Mouse (Mus musculus) neural tube, embryonic 14.5 days (tissue): ENCODE results near the gene Dstn. TPM values are rescaled to one million over a fixed set of nuclear protein-coding genes. Genes with fewer than 3 reads are reported as not detected.

Experiments used
- ATAC-seq: fragments of 200-750 bp; cut with Nextera tagmentation; 2 replicates; pipeline ENCODE4 v1.8.0; 2017; ENCODE audit warnings: low read depth, mild to moderate bottlenecking, moderate TSS enrichment, moderate library complexity
- H3K27ac ChIP-seq: fragments of 300-500 bp; sonication (generic); 2 replicates; pipeline ENCODE4 v1.5.1; 2014; ENCODE audit warnings: low read depth, mild to moderate bottlenecking, control low read depth, low read length, moderate library complexity, mixed read lengths
- H3K27me3 ChIP-seq: fragments of 300-500 bp; sonication (generic); 2 replicates; pipeline ENCODE4 v1.6.1; 2014; ENCODE audit warnings: low read length; ENCODE audit not compliant: control insufficient read depth, insufficient read depth
- H3K36me3 ChIP-seq: fragments of 300-500 bp; sonication (generic); 2 replicates; pipeline ENCODE4 v1.6.1; 2014; ENCODE audit warnings: low read length, mixed read lengths; ENCODE audit not compliant: control insufficient read depth, insufficient read depth
- H3K4me1 ChIP-seq: fragments of 300-500 bp; sonication (generic); 2 replicates; pipeline ENCODE4 v1.6.1; 2014; ENCODE audit warnings: low read length; ENCODE audit not compliant: control insufficient read depth, insufficient read depth
- H3K4me2 ChIP-seq: fragments of 300-500 bp; sonication (generic); 2 replicates; pipeline ENCODE4 v1.6.1; 2014; ENCODE audit warnings: mild to moderate bottlenecking, low read depth, low read length, control low read depth
- H3K4me3 ChIP-seq: fragments of 300-500 bp; sonication (generic); 2 replicates; pipeline ENCODE4 v1.5.1; 2014; ENCODE audit warnings: low read depth, low read length, control low read depth, mixed read lengths
- H3K9ac ChIP-seq: fragments of 300-500 bp; sonication (generic); replicated peaks from 2 replicates; pipeline ENCODE4 v1.6.1; 2014; ENCODE audit warnings: low read depth, mild to moderate bottlenecking, control low read depth, low read length, mixed read lengths
- H3K9me3 ChIP-seq: fragments of 300-500 bp; sonication (generic); 2 replicates; pipeline ENCODE4 v1.6.1; 2016; ENCODE audit warnings: low read length; ENCODE audit not compliant: control insufficient read depth
- WGBS: fragments of 180-500 bp; shearing (Covaris S2); extraction: QIAGEN DNeasy Blood & Tissue Kit; methylation state at CpG from one replicate; pipeline ENCODE4 v1.1.7; 2014; 5-methylcytosine and 5-hydroxymethylcytosine counted together
- polyA plus RNA-seq: library from polyadenylated mRNA; unstranded; fragments of >200 nt; fragmentation: Nextera tagmentation; extraction: Ambion mirVana; gene quantifications from 2 replicates; pipeline ENCODE4 v1.2.1, GENCODE M21; 2014

Dstn gene
- polyA plus RNA-seq, 1 experiment from 2014 or later: 452 TPM

DNA sequence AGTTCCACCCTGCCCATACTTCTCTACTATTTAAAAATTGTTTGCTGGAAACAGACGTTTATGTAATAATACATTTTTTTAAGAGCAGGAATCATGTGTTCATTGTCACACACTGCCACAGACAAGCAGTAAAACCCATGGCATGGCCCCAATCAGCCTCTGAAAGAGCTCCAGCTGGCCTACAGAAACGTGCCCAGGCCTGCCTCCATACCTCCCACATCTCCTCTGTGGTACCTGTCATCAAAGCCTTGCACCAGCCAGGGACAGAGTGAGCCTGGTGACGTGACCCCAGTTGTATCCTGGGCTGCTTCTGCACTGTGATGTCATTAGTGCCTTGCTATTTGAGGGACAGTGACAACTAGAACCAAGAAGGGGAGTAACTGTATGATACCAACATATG lies 67.8 kb downstream of the Dstn start:
- no peak overlapping the region for H3K9ac ChIP-seq
- no peak overlapping the region for H3K4me3 ChIP-seq
- 52% methylated on average over 3 of the region's 3 CpGs for WGBS
- no peaks in the 10 kb centered on the region for H3K9me3 ChIP-seq
- ATAC-seq: no peak
- H3K36me3 ChIP-seq: no peaks in the 10 kb centered on the region
- no peak overlapping the region for H3K27ac ChIP-seq
- no peaks in the 10 kb centered on the region for H3K4me1 ChIP-seq
- no peak overlapping the region for H3K4me2 ChIP-seq
- no peaks in the 10 kb centered on the region for H3K27me3 ChIP-seq

- H3K4me3 ChIP-seq: no peak overlapping the region
- no peak for ATAC-seq
- H3K36me3 ChIP-seq: no peaks in the 10 kb centered on the region
- no peak overlapping the region for H3K9ac ChIP-seq
- no peaks in the 10 kb centered on the region for H3K27me3 ChIP-seq
- 67% methylated on average over 2 of the region's 2 CpGs for WGBS
- no peak overlapping the region for H3K27ac ChIP-seq
- H3K4me1 ChIP-seq: no peaks in the 10 kb centered on the region
- H3K9me3 ChIP-seq: no peaks in the 10 kb centered on the region
- H3K4me2 ChIP-seq: no peak overlapping the region
Measured at GRCm38 (mm10) chr2:143983482-143983881, 68.4 kb downstream of the Dstn start.

DNA sequence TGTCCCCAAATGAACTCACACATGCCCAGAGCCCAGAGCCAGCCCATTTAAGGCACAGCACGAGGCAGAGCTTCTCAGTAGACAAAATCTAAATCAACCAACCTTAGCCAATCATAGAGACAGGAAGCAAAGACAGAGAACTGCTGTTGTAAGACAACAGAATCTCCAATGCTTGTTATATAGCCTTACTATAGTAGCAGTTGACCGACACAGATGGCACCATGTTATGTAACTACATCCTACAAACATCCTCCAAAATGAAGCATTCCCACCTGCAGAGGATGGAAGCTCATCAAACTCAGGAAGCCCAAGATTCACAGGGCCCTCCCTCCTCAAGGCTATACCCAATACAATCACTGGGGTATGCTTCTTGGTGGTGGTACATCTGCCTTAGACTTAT lies 72.4 kb downstream of the Dstn start:
- no peak for ATAC-seq
- H3K4me3 ChIP-seq: no peak overlapping the region
- H3K9ac ChIP-seq: no peak overlapping the region

GRCm38 (mm10) chr2:143988016-143988415 lies 72.9 kb downstream of the Dstn start:
- Histone ChIP-seq H3K36me3 (no peaks in the 10 kb centered on the region), H3K4me1 (no peaks in the 10 kb centered on the region), H3K9ac (no peak overlapping the region), H3K4me3 (no peak overlapping the region), H3K9me3 (no peaks in the 10 kb centered on the region), H3K4me2 (no peak overlapping the region), H3K27ac (no peak overlapping the region), H3K27me3 (no peaks in the 10 kb centered on the region)
- ATAC-seq: no peak
- 97% methylated on average over 3 of the region's 3 CpGs for WGBS

More for the DNA sequence above, 72.4 kb downstream of the Dstn start:
- Histone ChIP-seq H3K27ac (no peak overlapping the region), H3K9me3 (no peaks in the 10 kb centered on the region), H3K27me3 (no peaks in the 10 kb centered on the region), H3K36me3 (no peaks in the 10 kb centered on the region), H3K4me1 (no peaks in the 10 kb centered on the region), H3K4me2 (no peak overlapping the region)
- WGBS: 86% methylated on average over 2 of the region's 2 CpGs

- Histone ChIP-seq H3K9me3 (no peaks in the 10 kb centered on the region), H3K27me3 (no peaks in the 10 kb centered on the region), H3K36me3 (no peaks in the 10 kb centered on the region), H3K4me2 (no peak overlapping the region), H3K9ac (no peak overlapping the region), H3K4me1 (no peaks in the 10 kb centered on the region), H3K4me3 (no peak overlapping the region), H3K27ac (no peak overlapping the region)
- ATAC-seq: no peak
- WGBS: 12% methylated on average over 1 of the region's 1 CpGs
Measured at GRCm38 (mm10) chr2:143990997-143991396, 75.9 kb downstream of the Dstn start.

- Histone ChIP-seq H3K9ac (no peak overlapping the region), H3K4me1 (no peaks in the 10 kb centered on the region), H3K9me3 (no peaks in the 10 kb centered on the region), H3K36me3 (no peaks in the 10 kb centered on the region), H3K27me3 (no peaks in the 10 kb centered on the region), H3K4me2 (no peak overlapping the region), H3K4me3 (no peak overlapping the region), H3K27ac (no peak overlapping the region)
- WGBS: 91% methylated on average over 7 of the region's 7 CpGs
- no peak for ATAC-seq
Measured at GRCm38 (mm10) chr2:143991964-143992672, 77.0 kb downstream of the Dstn start.

Other genes with a start within 250 kb of the Dstn start
- 1.3 and 1.7 TPM in 2 replicates for gene Bfsp1, start 52.1 kb upstream of the Dstn start, polyA plus RNA-seq
- gene Rrbp1, start 95.9 kb downstream of the Dstn start, polyA plus RNA-seq: 32.7 and 46.0 TPM in 2 replicates
- gene Banf2, start 117.7 kb downstream of the Dstn start, polyA plus RNA-seq: not detected in 2 replicates